Mouse (Mus musculus) adrenal gland, postnatal 10 days (tissue): ENCODE data around the gene Cyp17a1. TPM values are rescaled to one million over a fixed set of nuclear protein-coding genes. Genes with fewer than 3 reads are reported as not detected.

Source experiments
- DNase-seq: peaks from one replicate; pipeline ENCODE4 v3.0.0; 2021; ENCODE audit warnings: mixed read lengths
- total RNA-seq, 2 experiments: library from RNA; stranded (reverse); gene quantifications; 2 replicates each; pipeline ENCODE4 v1.2.3; 2021

Cyp17a1 gene
- total RNA-seq, 2 experiments from 2014 or later, result 1.3 to 9.6 TPM

- DNase-seq, result peak; percentile 75
Measured at GRCm38 (mm10) chr19:46670691-46671090, 2.3 kb downstream of the Cyp17a1 start.

- DNase-seq, result no peak
Measured at GRCm38 (mm10) chr19:46669802-46670201, 3.2 kb downstream of the Cyp17a1 start.

- DNase-seq, result no peak
Measured at GRCm38 (mm10) chr19:46668263-46668662, 4.7 kb downstream of the Cyp17a1 start.

DNA sequence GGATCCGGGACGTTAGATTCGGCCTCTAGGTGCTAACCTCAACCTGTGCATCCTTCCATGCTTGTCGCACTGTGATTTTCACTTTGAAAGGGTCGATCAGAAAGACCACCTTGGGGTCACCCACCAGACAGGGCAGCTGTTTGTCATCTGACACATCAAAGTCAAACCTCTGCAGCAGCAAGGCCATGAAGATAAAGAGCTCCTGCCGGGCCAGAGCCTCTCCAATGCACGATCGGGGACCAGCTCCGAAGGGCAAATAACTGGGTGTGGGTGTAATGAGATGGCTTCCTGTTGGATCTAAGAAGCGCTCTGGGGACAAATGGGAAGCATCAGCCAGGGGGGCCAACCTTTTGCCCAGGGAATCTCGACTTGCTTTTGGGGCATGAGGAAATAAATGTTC lies 5.7 kb downstream of the Cyp17a1 start:
- no peak for DNase-seq

GRCm38 (mm10) chr19:46665474-46665873 lies 7.5 kb downstream of the Cyp17a1 start:
- DNase-seq, result no peak

DNA sequence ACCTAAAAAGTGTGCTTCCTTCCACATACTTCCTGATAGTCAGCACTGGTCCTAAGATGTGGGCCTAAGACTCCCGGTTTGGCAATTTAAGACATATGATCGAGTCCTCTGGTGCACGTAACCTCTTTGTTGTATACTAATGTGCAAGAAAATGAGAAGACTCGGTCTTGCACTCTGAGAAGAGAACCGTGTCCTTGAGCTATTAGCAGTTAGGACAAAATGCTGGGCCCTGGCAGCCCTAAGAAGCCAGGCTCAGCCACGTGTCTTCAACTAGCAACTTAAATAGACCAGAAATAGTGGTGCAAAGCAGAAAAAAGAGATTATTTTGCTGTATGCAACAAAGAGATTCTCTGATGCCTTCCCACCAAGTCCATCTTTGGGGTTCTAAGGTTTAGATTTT lies 10.2 kb downstream of the Cyp17a1 start:
- no peak for DNase-seq

GRCm38 (mm10) chr19:46662214-46662613 lies 10.8 kb downstream of the Cyp17a1 start:
- DNase-seq, result no peak

DNA sequence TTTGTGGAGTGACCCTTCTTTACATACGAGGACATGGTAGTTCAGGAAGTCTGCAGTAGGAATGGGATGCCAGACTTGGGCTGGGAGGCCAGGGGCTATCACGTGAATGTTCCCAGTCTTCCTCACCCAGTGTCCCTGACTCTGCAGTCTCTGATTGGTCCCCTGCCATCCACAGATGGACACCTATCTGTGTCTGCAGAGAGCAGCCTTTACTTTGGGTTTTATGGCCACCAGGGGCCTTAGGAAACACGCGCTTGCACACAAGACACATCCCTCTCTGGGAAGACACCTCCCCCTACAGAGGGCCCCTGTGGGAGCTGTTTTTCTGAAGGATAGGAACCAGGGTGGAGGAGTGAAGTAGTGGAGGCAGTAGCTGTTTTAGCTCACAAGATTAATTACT lies 11.5 kb downstream of the Cyp17a1 start:
- DNase-seq, result no peak

- DNase-seq, result no peak
Measured at GRCm38 (mm10) chr19:46658851-46659250, 14.1 kb downstream of the Cyp17a1 start.

DNA sequence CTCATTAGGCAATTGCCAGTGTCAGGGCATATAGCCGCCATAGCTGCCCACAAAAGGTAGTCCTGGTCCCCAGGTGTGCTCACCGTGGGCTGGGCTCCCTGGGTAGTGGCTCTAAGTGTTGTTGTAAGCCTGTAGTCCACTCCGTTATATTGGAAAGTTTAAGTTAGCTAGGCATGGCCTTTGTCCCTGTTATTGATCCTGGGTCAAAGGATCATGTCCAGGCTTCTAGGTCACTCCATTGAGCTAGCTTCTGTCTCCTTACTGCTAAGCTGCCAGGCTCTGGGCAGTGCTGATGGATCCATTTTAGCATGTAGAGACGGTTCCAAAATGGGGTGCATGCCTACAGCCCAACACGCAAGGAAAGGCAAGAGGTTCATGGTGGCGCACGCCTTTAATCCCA lies 14.6 kb downstream of the Cyp17a1 start:
- no peak for DNase-seq

DNA sequence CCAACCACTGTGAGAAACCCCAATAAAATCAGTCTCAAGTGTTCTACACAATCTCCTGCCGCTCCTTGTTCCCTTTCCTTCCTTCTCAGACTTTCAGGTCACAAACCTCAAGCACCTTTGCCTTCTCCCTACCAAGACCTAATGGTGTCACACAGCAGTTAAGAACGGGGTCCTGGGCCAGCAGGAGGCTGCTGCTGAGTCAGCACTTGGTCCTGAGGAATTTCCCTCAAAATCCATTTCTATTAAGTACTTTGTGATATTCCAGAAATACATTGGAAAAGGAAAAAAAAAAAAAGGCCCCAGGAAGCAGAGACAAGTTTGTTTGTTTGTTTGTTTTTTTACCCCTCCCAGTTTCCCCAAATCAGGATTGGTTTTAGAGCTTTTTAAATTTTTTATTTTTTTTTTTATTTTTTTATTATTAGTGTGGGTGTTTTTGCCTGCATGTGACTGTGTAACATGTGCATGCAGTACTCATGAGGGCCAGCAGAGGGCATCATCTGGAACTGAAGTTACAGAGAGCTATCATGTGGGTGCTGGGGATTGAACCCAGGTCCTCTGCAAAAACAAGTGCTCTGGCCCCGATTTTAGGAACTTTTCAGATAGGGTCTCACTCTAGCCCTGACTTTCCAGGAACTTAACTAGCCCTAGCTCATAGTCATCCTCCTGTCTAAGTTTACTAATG lies 15.5 kb downstream of the Cyp17a1 start:
- no peak for DNase-seq

DNA sequence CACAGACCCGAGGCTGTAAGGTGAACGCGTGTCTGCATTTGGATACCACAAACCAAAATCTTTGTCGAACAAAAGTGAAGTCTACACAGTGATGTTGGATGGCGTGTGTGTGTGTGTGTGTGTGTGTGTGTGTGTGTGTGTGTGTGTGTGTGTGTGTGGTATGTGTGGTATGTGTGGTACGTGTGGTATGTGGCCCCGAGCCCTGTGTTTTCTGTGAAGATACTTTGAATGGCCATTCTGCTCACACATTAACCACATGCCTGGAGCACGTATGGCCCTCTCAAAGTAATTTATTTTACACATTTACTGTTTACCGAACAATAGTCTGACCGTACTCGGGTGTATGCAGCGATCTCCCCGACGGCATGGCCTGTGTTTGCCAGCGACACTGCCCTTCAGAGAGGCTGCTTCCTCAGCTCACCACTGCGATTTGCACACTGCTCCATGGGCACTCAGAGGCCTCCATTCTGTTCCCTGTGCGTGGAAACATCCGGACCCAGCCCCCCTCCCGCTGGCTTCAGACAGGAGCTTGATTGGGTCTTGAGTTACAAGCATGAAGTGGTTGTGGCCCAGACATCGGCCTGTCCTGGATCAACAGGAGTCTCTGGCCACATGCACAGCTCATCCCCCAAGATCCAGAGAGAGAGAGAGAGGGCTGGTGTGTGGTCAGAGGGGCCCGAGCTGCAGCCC lies 16.7 kb downstream of the Cyp17a1 start:
- no peak for DNase-seq

DNA sequence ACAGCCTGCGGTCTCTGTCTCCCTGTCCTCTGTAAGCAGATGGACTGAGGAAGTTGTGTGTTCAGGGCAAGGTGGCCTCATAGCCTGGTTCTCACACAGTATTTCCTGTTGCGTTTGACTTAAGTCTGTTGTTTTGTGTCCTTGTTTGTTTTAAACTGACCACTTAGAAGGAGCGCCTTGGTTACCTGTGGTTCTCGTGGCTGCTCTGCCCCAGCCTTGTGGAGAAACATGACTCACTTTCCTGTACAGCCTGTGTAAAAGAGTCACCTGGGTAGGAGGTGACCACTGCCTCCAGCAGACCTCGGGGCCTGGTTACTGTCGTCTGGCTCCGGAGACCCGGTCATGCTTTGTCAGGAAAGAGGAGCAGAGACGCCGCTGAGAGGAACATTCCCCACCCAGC lies 17.3 kb downstream of the Cyp17a1 start:
- DNase-seq, result no peak

DNA sequence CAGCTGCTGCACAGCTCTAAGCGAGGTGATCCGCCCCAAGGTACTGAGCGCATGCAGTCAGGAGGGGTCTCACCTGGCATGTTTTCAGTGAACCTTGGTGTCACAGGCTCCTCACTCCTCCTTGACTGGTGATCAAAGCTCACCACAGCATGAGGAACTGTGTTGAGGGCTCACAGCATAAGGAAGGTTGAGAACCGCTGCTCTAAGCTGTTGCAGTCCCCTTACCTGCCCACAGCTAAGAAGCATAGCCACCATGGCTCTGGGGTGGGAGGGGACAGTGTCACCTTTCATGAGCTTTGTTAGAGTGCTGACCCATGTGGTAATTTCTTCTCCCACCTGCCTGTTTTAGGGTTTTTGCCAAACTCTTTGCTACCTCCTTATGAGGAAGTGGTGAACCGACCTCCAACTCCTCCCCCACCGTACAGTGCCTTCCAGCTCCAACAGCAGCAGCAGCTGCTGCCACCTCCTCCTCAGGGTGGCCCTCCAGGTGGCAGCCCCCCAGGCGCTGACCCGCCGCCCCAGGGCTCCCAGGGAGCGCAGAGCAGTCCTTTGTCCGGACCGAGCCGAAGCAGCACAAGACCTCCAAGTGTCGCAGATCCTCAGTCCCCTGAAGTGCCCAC lies 19.2 kb downstream of the Cyp17a1 start:
- DNase-seq, result no peak

GRCm38 (mm10) chr19:46653188-46653587 lies 19.8 kb downstream of the Cyp17a1 start:
- no peak for DNase-seq

- DNase-seq, result no peak
Measured at GRCm38 (mm10) chr19:46648565-46648964, 24.4 kb downstream of the Cyp17a1 start.

- DNase-seq, result no peak
Measured at GRCm38 (mm10) chr19:46647850-46648249, 25.1 kb downstream of the Cyp17a1 start.

GRCm38 (mm10) chr19:46647254-46647653 lies 25.7 kb downstream of the Cyp17a1 start:
- DNase-seq, result no peak

DNA sequence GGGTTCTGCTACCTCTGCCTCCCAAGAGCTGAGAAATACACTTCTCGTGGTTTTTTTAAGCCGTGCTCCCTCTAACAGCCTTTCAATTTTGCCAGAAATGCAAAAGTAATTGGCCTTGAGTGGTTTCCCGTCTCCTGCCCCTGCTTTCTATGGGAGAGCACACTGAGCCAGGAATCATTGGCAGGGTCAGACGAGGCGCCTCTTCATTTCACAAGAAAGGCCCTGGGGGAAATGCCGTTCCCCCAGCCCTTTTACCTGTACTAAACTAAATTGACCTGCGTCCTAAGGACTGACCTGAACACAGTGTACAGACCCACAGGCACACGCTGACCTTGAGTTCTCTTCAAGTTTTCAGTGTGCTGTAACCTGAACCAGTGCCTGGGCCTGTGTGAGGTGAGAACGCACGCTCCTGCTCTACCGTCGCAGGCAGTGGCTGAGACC lies 26.9 kb downstream of the Cyp17a1 start:
- peak; percentile 56 for DNase-seq

DNA sequence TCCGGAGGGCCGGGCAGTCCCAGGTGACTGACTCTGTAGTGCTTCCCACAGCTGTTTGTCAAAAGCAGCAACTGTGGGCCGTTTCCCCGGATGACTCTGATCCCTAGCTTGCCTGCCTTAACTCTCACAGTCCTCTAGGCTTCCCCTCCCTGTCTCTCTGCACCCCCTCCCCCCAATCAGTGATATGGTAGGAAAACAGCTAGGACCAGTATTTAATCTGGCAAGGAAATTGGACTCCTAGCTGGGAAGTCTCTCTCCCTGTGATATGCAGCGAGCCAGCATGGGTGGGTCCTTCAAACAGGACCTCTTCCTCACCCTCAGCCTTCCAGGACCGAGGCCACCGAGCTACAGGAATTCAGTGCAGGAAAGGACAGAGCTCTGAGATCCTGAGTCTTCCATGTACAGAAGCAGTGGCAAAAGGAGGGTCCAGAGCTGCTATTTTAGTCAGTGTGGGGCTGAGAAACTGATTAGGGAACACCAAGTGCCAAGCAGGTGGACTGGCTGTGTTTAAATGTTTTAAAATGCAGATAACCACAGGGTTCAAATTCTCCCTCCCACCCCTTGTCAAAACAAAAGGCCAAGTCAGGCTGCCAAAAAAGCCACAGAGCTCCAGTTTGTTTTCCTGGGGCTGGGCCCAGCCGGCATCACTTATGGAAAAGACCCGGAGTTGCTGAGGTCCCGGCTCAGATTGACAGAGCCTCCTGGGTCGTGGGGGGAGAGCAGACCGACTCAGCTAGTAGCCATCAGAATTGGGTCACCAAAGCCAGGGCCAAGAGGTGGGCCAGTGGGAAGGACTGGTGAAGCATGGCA lies 28.0 kb downstream of the Cyp17a1 start:
- peak; percentile 62 for DNase-seq

DNA sequence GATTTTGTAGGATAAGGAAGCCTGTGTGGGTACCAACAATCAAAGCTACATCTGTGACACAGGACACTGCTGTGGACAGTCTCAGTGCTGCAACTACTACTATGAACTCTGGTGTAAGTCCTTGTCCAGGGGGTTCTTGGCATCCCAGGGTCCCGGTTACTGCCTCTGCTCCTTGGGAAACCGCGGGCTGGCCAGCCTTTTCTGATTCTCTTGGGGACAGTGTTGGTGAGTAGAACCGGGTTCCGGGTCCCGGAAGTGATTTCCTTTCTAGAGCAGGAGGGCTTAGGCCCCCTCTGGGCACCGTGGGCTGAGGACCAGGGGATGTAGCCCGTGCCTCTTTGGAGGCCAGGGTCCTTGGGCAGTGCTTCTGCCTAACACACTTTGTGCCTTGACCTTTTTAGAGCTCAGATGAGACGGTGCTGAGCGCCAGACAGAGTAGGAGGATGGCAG lies 28.6 kb downstream of the Cyp17a1 start:
- DNase-seq, result no peak

DNA sequence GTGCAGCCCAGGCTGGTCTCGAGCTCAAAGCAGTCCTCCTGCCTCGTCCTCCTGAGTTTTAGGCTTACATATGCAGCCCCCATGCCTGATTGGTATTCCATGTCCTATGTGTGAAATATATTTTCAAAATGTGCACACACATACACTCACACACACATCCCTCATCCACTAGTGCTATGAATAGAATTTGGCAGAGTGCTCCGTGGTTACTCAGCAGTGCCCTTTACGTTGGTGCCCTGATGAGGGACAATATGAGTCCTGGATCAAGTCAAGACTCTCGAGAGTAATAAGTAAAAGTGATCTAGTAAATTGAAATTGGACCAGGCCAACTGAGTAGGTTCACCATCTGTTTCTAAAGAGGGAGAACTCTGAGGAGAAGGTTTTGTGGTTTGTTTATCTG lies 29.7 kb downstream of the Cyp17a1 start:
- no peak for DNase-seq
